Mouse (Mus musculus) right cerebral cortex, adult 18-20 months (tissue): ENCODE data around the gene Gm8773.

Experiments
- DNase-seq: peaks from one replicate; pipeline ENCODE4 v3.0.0; 2022; ENCODE audit warnings: mixed read lengths

Gene Gm8773

GRCm38 (mm10) chr5:5573749-5574317 is at the start of gene Gm8773:
TSS of gene Gm8773 (plus strand) at chr5:5573799.
- no peak for DNase-seq

DNA sequence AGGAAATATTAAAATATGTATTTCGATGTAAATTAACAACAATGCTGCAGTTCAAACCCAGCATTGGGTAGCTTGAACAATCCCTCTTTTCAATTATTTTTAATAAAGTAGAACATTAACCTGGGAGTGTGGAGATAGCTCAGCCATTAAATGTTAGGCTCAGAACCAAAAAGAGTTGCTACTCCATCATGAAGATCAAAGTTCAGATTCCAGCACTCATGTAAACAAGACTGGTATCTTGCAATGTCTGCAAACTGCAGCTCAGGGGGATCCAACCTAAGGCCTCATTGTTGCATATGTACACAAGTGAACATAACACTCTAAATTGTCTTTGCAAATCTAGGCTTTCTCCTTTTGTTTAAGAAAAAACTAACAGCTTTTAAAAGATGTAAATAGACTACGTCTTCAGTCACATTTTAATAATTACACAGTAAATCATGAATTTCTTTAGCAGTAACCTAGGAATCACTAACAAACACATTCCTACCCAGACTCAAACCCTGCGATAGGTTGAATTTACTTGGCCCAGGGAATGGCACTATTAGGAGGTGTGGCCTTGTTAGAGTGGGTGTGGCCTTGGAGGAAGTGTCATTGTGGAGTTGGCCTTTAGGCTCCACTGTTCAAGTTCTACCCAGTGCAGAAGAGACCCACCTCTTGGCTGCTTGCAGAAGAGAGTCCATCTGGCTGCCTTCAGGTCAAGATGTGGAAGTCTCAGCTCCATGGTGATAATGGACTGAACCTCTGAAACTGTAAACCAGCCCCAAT is 39.8 kb upstream of the Gm8773 start:
- DNase-seq = no peak

DNA sequence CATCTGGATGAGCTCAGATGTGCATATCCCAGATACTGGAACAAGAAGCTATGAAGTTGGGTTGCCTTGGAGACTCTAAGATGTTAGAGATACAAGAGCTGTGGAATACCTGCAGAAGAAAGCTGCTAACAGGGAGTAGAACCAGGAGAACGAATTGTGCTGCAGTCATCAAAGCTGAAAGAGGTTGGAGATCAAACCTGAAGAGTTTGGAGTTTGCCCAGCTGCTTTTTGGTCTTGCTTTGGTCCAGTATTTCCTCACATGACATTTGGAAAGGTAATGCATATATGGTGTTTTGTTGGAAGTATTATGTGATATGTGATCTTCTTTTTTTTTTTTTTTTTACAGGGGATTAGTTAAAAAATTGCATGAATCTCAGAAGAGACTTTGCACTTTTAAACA is 37.5 kb upstream of the Gm8773 start:
- no peak for DNase-seq

- no peak for DNase-seq
Observed at GRCm38 (mm10) chr5:5539771-5540170, 33.8 kb upstream of the Gm8773 start.

DNA sequence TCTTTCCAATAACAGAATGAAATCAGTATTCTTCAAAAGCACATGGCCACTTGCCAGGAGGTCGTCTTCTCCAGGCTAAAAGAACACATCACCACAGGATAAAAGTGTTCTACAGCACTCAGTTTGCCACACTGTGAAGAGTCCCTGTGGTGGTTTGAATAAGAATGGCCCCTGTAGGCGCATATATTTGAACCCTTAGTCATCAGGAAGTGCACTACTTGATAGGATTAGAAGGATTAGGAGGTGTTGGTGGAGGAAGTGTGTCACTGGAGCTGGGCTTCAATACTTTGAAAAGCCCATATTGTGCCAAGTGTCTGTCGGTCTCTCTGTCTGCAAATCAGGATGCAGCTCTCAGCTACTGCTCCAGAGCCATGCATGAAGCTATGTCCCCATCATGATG is 33.2 kb upstream of the Gm8773 start:
- DNase-seq = no peak

DNA sequence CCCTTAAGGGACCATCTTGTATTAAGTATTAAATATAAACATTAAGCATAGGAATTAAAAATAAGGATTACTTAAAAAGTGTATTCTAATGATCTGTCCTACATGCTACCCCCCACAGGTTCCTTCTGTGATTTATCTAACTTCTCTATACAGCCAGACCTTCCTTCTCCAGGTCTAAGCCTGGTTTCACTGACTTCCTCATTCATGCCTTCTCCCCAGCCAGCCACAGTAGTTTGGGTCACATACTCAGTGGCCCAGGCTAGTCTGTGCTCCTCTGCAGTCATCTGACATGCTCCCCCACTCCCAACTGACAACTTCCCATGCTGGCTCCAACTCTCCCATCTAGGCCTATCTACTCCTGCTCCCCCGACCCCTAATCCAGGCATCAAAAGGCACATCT is 22.5 kb upstream of the Gm8773 start:
- DNase-seq = no peak

GRCm38 (mm10) chr5:5559079-5559740 is 14.4 kb upstream of the Gm8773 start, which contains the start of gene Gtpbp10:
TSS of gene Gtpbp10 (minus strand) at chr5:5559538.
- DNase-seq = peak; percentile 92

- DNase-seq = no peak
Observed at GRCm38 (mm10) chr5:5559798-5560197, 13.8 kb upstream of the Gm8773 start.

DNA sequence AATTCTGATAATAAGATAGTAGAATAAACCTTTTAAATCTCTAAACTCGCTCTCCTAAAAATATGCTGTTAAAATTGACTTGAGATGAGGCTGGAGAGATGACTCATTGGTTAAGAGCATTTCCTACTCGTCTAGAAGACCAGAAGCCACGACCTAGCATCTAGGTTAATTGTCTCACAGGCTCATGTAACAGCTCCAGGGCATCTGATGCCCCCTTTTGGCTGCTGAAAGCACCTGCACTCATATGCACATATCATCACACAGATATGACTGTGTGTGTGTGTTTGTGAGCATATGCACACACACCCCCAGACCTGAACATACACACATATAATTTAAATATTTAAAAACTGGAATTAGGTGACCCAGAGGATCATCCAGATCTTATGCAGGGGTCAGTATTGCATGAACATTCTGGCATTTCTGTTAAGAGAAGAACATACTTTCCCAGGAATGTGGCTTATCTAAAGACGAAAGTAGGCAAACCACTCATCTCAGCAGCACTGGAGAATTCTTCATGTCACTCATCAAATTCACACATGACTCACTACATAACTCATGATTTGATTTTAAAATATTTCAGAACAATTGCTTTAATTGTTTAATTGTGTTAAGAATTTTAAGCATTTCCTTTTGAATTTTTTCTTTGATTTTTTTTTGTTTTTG is 12.4 kb upstream of the Gm8773 start:
- DNase-seq = no peak

DNA sequence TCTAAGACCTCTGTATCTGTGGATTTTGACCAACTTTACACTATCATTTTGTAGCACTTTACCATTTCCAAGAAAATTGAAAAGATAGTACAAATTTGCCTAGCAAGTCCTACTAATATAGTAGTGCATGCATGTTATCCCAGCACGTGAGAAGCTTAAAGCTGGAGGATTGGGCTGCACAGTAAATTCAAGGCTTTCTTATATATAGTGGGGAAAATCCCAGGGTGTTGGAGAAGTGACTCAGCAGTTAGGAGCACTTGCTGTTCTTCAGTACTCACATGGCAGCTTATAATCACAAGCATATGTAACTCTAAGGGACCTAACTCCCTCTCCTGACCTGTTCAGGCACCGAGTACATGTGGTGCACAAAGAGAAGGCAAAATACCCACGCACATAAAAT is 11.2 kb upstream of the Gm8773 start:
- DNase-seq = no peak

DNA sequence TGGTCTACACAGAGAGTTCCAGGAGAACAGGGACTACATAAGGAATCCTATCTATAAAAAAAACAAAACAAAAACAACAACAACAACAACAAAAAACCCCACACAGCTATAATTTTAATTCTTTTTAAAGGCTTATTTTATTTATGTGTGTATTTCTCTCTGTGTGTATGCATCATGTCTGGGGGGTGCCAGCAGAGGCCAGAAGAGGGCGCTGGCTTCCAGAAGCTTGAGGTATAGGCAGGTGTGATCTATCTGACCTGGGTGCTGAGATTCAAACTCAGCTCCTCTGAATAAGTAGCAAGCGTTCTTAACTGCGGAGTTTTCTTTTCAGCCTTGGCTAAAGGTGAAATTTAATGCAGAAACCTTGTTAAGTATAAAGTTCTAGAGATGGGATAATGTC is 14.1 kb downstream of the Gm8773 start:
- DNase-seq = no peak

DNA sequence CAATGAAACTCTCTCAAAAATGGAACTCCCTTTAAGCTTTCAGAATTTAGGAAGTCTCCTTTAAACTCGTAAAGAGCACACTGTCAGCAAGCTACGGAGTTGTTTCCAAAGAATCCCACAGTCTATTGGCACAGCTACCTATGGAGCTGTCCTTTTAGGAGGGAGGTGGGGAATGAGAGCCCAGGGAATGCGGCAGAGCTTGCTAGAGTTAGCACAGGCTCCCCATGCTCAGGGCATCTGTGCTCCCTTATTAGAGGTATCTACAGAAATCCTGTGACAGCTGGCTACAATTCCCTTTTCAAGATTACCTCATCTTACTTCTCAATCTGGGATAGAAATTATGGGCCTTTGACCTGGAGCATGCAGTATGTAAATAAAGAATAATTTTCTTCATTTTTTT is 36.9 kb downstream of the Gm8773 start:
- no peak for DNase-seq

- no peak for DNase-seq
Observed at GRCm38 (mm10) chr5:5618329-5618728, 44.7 kb downstream of the Gm8773 start.

DNA sequence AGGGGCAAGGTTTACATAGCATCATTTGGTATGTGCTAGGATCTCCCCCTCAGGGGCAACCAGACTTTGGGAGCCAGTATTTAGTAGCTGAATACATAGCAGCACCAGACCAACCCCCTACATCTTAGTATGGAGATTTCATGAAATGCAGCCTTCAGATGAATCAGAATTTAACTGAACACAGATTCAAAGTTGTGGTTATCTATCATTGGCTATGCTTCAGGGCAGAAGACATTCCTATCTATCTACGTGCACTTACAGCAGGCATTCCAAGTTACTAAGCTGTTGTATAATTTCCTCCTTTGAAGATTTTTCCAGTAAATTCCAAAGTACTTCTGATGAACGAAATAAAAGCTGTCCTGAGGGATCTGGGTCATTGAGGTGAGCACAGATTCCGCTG is 51.9 kb downstream of the Gm8773 start:
- no peak for DNase-seq
